Mouse (Mus musculus): ENCODE data around the gene Cntnap5b.
"Not testable (repeated sequence)": the region's sequence is repeated elsewhere in the genome, so short reads cannot be mapped to it uniquely, and the experiment has no call there.

The Cntnap5b gene

GRCm38 (mm10) chr1:99772614-99773013 is at the start of gene Cntnap5b:
TSS of gene Cntnap5b (plus strand) at chr1:99772765.
- no peak for DNase-seq

DNA sequence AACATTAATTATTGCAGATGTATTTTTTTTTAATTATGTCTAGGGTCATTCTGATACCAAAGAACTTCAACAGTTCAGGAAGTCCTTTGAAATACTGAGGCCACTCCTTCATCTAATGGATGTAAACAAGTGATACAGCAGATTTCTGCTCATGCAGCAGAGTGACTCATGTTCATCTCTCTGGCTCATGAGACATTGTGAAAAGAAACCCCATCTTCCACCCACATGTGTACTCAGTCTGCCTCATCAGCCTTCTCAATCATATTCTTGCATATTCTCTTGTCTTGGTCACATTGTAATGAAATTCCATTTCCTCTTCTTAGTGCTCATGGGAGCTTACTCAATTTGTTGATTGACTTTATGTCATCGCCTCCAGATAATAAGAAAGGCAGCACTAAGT is 12.6 kb upstream of the Cntnap5b start:
- DNase-seq: no peak

DNA sequence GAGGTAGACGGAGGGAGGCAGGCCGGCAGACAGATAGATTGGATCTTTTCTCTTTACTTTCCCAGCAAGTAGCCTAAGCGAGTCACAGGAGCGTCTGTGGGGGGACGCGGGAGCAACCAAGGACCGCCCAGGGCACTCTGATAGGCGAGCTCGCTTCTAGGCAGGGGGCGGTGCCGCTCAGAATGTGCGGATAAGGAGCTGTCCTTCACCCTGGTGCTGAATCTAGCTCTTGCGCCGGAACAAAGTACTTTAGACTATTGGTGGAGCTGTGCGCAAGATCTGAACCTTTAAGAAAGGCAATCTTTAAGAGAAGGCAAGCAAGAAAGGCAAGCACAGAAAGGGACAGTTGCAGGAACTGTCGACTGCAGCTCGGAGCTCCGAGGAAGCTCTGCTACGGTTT is 382 bp upstream of the Cntnap5b start:
- DNase-seq: no peak

- DNase-seq: no peak
Measured at GRCm38 (mm10) chr1:99774144-99774543, 1.6 kb downstream of the Cntnap5b start.

- no peak for DNase-seq
Measured at GRCm38 (mm10) chr1:99813334-99814110, 41.0 kb downstream of the Cntnap5b start.

DNA sequence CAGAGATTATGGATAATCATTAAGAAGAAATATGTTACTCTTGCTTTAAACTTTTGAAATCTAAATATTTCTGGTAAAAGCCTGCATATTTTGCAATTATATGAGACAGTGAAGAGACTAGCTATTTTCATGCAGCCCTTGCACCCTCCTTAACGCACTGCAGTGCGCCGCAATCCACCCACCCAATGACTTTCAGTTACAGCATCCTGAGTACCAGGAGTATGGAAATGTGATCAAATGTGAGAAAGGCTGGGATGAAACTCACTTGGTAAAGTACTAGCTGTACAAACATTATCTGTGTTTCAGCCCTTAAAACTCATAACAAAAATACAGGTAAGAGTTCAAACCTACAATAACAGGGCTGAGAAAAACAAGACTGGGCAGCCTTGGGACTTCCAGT is 99.8 kb downstream of the Cntnap5b start:
- DNase-seq: no peak

DNA sequence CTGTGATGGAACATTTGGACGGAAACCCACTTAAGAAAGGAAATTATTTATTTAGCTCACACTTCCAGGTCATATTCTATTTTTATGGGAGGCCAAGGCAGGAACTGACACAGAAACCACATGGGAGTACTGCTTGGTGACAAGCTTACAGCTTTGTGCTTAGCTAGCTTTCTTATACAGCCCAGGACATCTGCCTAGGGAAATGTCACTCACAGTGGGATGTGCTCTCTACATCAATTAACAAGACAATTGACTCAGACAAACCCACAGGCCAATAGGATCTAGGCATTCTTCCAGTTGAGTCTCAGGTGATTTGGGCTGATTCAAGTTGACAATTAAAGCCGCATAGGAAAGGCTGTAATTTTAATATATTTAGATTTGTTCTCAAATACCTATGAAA is 135.2 kb downstream of the Cntnap5b start:
- DNase-seq: no peak

DNA sequence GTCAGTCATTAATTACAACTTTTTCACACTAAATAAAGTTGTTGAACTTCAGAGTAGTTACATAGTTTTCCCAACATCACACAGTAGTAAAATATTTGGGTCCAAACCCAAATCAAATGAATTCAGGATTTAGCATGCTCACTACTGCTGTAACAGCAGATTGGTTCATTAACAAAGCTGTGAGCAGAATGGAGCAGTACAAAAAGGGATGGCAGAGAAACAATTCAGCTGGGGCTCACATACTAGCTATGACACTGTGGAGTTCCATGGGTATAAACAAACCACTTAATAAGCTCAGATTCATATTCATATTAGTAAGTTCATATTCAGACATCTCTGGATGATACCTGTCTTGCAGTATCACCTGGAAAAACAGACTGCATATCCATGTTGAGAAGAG is 170.9 kb downstream of the Cntnap5b start:
- DNase-seq: no peak

- DNase-seq: no peak
Measured at GRCm38 (mm10) chr1:99959428-99959987, 186.9 kb downstream of the Cntnap5b start.

DNA sequence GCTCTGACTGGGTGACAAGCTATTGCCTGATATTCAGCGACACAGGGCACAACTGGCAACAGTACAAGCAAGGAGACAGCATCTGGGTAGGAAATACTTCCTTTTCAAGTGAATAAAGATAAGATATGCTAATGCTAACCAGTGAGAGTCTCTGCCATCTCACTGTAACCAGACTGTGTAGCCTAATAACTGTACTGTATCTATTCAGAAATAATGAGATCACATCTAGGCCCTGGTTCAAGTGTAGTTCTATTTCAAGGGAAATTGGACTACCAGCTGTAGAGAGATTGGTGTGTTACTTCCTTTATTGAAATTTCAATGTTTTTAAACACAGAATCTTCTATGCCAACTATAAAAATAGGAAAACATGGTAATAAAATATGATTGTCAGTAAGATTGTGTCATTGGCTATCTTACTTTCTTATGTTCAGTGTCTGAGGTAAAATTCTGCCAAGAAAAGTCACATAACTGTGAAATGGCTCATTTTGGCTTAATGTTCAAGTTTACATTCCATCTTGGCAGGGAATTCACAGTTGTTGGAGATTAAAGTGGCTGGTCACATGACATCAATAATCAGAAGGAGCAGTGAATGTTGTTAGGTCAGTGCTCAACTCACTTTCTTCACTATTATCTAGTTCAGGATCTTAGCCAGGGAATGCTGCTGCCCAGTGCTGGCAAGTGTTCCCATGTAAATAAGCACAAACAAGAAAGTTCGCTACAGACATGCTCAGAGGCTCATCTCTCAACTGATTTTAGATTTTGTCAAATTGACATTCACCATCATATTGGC is 194.9 kb downstream of the Cntnap5b start:
- DNase-seq: no peak

GRCm38 (mm10) chr1:99970184-99971086 is 197.9 kb downstream of the Cntnap5b start:
- DNase-seq: no peak

GRCm38 (mm10) chr1:100001226-100001625 is 228.7 kb downstream of the Cntnap5b start:
- DNase-seq: not testable (repeated sequence)

DNA sequence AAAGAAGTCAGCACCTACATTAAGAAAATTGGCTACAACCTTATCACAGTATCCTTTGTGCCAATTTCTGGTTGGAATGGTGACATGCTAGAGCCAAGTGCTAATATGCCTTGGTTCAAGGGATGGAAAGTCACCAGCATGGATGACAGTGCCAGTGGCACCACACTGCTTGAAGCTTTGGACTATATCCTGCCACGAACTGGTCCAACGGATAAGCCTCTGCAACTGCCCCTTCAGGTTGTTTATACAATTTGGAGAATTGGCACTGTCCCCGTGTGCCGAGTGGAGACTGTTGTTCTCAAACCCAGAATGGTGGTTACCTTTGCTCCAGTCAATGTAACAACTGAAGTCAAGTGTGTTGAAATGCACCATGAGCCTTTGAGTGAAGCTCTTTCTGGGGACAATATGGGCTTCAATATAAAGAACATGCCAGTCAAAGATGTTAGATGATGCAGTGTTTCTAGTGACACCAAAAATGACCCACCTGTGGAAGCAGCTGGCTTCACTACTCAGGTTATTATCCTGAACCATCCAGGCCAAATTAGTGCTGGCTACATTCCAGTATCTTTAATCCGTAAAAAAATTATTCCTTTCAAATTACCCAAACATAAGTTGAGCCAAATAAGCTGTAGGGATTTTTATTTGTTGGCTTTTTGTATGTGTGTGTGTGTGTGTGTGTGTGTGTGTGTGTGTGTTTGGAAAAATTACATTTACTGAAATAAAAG is 233.6 kb downstream of the Cntnap5b start:
- no peak for DNase-seq

DNA sequence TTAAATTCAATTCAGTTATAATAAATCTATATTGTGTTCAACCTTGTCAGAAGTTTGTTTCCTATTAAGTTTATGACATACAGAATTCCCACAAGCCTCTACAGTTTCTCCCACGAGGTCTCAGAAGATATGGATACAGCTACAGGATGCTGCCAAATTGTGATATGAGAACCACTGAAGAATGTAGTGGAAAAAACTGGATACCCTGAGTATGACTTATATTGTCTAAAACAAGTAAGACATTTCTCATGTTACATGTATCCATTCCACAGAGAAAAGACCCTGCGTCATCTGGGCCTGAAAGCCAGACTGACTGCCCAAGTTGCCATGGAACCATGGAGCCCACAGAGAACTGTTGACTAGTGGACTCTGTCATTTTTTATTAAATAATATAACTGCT is 269.2 kb downstream of the Cntnap5b start:
- DNase-seq: no peak

- DNase-seq: peak; percentile 7 to 9
Measured at GRCm38 (mm10) chr1:100079812-100080211, 307.2 kb downstream of the Cntnap5b start.

DNA sequence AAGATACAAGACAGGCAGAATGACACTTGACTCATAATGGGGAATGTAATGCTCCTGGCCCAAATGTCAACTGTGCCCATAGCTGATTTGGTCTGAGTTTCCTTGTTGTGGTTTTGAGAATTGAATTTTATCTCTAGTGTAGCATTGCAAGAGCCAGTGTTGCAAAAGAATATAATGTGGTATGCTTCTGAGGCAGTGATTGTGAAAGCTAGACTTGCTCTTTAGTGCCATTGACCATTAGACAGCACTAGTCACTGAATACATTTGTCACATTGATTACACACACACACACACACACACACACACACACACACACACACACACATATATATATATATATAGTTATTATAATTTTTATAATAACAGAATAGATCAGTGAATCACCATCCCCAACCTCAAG is 328.0 kb downstream of the Cntnap5b start:
- DNase-seq: no peak

- no peak for DNase-seq
Measured at GRCm38 (mm10) chr1:100101017-100101416, 328.5 kb downstream of the Cntnap5b start.

DNA sequence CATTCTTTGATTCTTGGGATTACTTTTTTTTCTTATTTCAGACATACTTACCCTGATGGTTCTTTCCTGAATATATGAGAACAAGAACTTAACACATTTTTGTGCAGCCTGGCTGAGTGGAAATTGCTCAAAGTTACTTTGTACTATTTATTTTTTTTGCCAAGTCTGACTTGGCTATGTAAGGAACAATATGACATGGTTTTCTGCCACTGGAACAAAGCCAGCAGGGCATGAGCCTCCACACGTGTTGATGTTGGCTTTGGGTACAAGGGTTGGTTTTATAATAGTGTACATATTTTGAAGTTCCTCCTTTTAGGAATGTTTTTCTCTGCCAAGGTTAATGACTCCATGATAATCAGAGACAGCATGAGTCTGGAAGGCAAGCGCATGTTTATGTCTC is 331.8 kb downstream of the Cntnap5b start:
- no peak for DNase-seq

- no peak for DNase-seq
Measured at GRCm38 (mm10) chr1:100122410-100122935, 349.9 kb downstream of the Cntnap5b start.

DNA sequence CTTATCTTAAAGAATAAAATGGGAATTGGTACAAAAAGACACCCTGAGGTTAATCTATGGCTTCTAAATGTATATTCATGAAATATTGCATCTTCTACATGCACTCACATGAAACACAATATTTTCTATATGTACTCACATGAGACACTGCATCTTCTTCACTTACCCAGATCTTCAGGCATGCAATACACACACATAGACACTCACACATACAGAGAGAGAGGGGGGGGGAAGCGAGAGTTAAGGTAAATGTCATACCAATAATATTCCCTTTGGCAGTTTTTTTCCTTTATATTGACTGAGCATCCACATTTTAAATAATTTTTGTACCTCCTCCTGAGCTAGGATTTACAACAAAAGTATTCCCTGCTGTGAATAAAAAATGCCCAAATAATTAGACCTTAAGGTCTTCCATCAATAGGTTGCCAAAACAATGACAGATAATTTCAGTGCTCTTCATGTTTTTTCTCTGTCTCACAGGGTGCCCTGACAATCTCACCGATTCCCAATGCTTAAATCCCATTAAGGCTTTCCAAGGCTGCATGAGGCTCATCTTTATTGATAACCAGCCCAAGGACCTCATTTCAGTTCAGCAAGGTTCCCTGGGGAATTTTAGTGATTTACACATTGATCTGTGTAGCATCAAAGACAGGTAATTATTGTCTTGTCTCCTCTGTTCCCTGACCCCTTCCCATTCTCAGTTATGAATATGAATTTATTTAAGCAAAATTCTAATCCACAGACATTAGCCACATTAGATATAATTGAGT is 391.2 kb downstream of the Cntnap5b start:
- DNase-seq: no peak

- DNase-seq: no peak
Measured at GRCm38 (mm10) chr1:100171566-100171965, 399.0 kb downstream of the Cntnap5b start.
